Mouse (Mus musculus) thymus, adult 2 months (tissue): Measurements from ENCODE around the gene Swsap1. TPM values are rescaled to one million over a fixed set of nuclear protein-coding genes. Genes with fewer than 3 reads are reported as not detected.

Source experiments
- DNase-seq: peaks from one replicate; pipeline ENCODE4 v3.0.0; 2021
- H3K27ac ChIP-seq: fragments of 200-500 bp; 2 replicates; pipeline ENCODE4 v1.5.1; 2012; ENCODE audit warnings: low read length, control low read depth; ENCODE audit not compliant: control insufficient read depth, insufficient read depth
- H3K27me3 ChIP-seq: fragments of 200-500 bp; 2 replicates; pipeline ENCODE4 v1.6.1; 2012; ENCODE audit warnings: mild to moderate bottlenecking, low read length, moderate library complexity, mixed read lengths; ENCODE audit not compliant: control insufficient read depth, insufficient read depth
- H3K36me3 ChIP-seq: fragments of 200-500 bp; 2 replicates; pipeline ENCODE4 v1.6.1; 2012; ENCODE audit warnings: mild to moderate bottlenecking, low read length, moderate library complexity; ENCODE audit not compliant: control insufficient read depth, insufficient read depth
- H3K4me1 ChIP-seq: fragments of 200-500 bp; replicated peaks from 2 replicates; pipeline ENCODE4 v1.6.1; 2012; ENCODE audit warnings: low read length; ENCODE audit not compliant: control insufficient read depth, insufficient read depth
- H3K4me3 ChIP-seq: fragments of 200-500 bp; 2 replicates; pipeline ENCODE4 v1.5.1; 2012; ENCODE audit warnings: mild to moderate bottlenecking, low read length, control low read depth, moderate library complexity; ENCODE audit not compliant: control insufficient read depth, insufficient read depth
- CTCF ChIP-seq: fragments of 200-500 bp; IDR thresholded peaks from 2 replicates; pipeline ENCODE4 v1.5.1; 2012; ENCODE audit warnings: mild to moderate bottlenecking, control low read depth, low read length, moderate library complexity, borderline replicate concordance; ENCODE audit not compliant: control insufficient read depth, poor library complexity, insufficient read depth; ENCODE audit errors: extremely low read depth
- POLR2A ChIP-seq: fragments of 200-500 bp; IDR thresholded peaks from 2 replicates; pipeline ENCODE4 v1.6.1; 2012; ENCODE audit warnings: mild to moderate bottlenecking, low read length, control low read depth, moderate library complexity; ENCODE audit not compliant: control insufficient read depth, poor library complexity, insufficient read depth; ENCODE audit errors: extremely low read depth
- WGBS: fragments of 180-500 bp; shearing (Covaris S2); methylation state at CpG from one replicate; pipeline ENCODE4 v1.1.7; 2018; 5-methylcytosine and 5-hydroxymethylcytosine counted together
- polyA plus RNA-seq: library from polyadenylated mRNA; depleted of rRNA; stranded (reverse); fragments of >200 nt; gene quantifications from 2 replicates; pipeline ENCODE4 v1.2.3, GENCODE M21; 2012; rRNA removed

Swsap1 gene
- polyA plus RNA-seq, 1 experiment = 6.7 TPM

DNA sequence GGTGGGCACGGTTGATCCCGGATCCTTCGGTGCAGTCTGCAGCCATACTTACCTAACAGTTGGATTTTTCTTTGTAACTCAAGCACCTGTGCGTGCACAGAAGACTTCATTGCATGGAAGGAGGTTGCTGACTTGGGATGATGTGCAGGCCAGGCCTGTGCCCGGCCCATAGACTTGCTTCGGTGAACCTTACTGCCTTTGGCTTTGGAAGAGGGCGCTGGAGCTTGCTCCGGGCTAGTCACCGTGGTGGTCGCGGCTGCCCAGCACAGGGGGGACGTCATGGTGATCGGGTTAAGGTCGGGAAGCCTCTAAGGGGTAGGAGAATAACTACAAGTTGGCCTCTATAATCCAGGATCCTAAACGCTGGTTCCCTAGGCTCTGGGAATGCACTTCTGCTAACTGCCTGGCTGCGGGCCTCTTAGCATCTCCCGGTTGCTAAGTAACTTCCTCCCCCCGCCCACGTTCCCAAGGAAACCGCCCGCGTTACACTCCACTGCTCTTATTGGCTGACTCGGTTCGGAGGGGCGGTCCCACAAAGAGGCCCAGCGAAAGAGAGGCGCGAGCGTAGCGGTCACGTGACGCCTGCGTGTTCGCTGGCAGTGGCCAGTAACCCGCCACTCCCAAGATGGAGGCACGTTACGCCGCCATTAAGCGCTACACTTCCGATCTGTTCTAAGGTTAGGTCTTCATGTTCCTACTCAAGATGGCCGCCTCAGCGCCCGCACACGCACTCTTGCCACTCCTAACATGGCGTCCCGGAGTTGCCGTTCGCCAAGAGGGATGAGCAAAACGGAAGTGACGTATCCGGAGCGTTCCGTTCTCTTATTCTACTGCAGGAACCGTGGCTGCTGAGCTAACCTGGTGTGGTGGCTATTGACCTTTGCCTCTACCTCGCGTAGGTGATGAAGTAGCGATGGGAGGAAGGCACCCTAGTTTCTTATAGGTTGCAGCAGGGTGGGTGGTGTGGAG, 46.9 kb downstream of the Swsap1 start, which contains the start of the genes Ccdc151 and Prkcsh:
TSS of gene Ccdc151 (minus strand) at position 441 of the 969 bp plus-strand sequence.
TSS of gene Prkcsh (plus strand) at position 613 of the 969 bp plus-strand sequence.
- peak within 1 kb of the TSS; percentile 53 for H3K27ac ChIP-seq
- H3K36me3 ChIP-seq = peaks cover 13% of the 10 kb centered on the region; the same call in 1 of the 2 replicates
- peak; percentile 99 for DNase-seq
- peak within 1 kb of the TSS; percentile 62 for H3K4me3 ChIP-seq
- H3K27me3 ChIP-seq = no peaks in the 10 kb centered on the region
- 9% methylated on average over 57 of the region's 57 CpGs for WGBS
- H3K4me1 ChIP-seq = peaks cover 18% of the 10 kb centered on the region
- TF ChIP-seq CTCF (0 out of 2 replicates have a peak, but pooled peaks have one; percentile 28), POLR2A (no peak)

- TF ChIP-seq POLR2A (no peak), CTCF (no peak)
- DNase-seq = no peak
- Histone ChIP-seq H3K4me3 (peak overlapping the region; percentile 62), H3K36me3 (peaks cover 18% of the 10 kb centered on the region), H3K4me1 (peaks cover 18% of the 10 kb centered on the region), H3K27ac (peak overlapping the region; percentile 53), H3K27me3 (no peaks in the 10 kb centered on the region)
- WGBS = under 1% methylated on average over 18 of the region's 18 CpGs
These were observed 47.6 kb downstream of the Swsap1 start for GRCm38 (mm10) chr9:22003163-22003554.

- Histone ChIP-seq H3K4me3 (no peak overlapping the region), H3K36me3 (peaks cover 32% of the 10 kb centered on the region), H3K4me1 (peaks cover 18% of the 10 kb centered on the region), H3K27ac (no peak overlapping the region), H3K27me3 (no peaks in the 10 kb centered on the region)
- TF ChIP-seq CTCF (no peak), POLR2A (no peak)
- DNase-seq = no peak
- WGBS = 95% methylated on average over 12 of the region's 12 CpGs
These were observed 49.0 kb downstream of the Swsap1 start for GRCm38 (mm10) chr9:22004546-22004945.

Other genes with a start within 250 kb of the Swsap1 start
- 23.9 and 30.5 TPM in 2 replicates for gene Ldlr, start 232.3 kb upstream of the Swsap1 start, polyA plus RNA-seq
- gene Spc24, start 195.5 kb upstream of the Swsap1 start, polyA plus RNA-seq = 59.0 and 75.8 TPM in 2 replicates
- gene Kank2, start 157.0 kb upstream of the Swsap1 start, polyA plus RNA-seq = 9.1 and 12.6 TPM in 2 replicates
- gene Angptl8, start 120.2 kb upstream of the Swsap1 start, polyA plus RNA-seq = 4.7 and 6.5 TPM in 2 replicates
- 27.7 and 30.8 TPM in 2 replicates for gene Dock6, start 103.1 kb upstream of the Swsap1 start, polyA plus RNA-seq
- 34.9 and 40.3 TPM in 2 replicates for gene Rab3d, start 37.6 kb upstream of the Swsap1 start, polyA plus RNA-seq
- 1.3 and 1.9 TPM in 2 replicates for gene Ccdc159, start 28.3 kb upstream of the Swsap1 start, polyA plus RNA-seq
- gene Tmem205, start 28.2 kb upstream of the Swsap1 start, polyA plus RNA-seq = 40.0 and 47.7 TPM in 2 replicates
- 3.8 and 5.5 TPM in 2 replicates for gene Plppr2, start 18.7 kb upstream of the Swsap1 start, polyA plus RNA-seq
- 3.8 and 4.9 TPM in 2 replicates for gene Epor, start 7.8 kb downstream of the Swsap1 start, polyA plus RNA-seq
- gene Rgl3, start 33.7 kb downstream of the Swsap1 start, polyA plus RNA-seq = 7.8 and 9.5 TPM in 2 replicates
- 0.11 and 0.18 TPM in 2 replicates for gene Ccdc151, start 46.9 kb downstream of the Swsap1 start, polyA plus RNA-seq
- 109 and 119 TPM in 2 replicates for gene Prkcsh, start 47.1 kb downstream of the Swsap1 start, polyA plus RNA-seq
- gene Elavl3, start 96.3 kb downstream of the Swsap1 start, polyA plus RNA-seq = 0.35 and 0.43 TPM in 2 replicates
- gene Gm49318, start 115.5 kb downstream of the Swsap1 start, polyA plus RNA-seq = not detected in 2 replicates
- 52.0 and 52.6 TPM in 2 replicates for gene Zfp653, start 115.6 kb downstream of the Swsap1 start, polyA plus RNA-seq
- 58.1 and 62.2 TPM in 2 replicates for gene Ecsit, start 129.7 kb downstream of the Swsap1 start, polyA plus RNA-seq
- gene Cnn1, start 143.5 kb downstream of the Swsap1 start, polyA plus RNA-seq = 4.3 and 5.0 TPM in 2 replicates
- gene Elof1, start 161.4 kb downstream of the Swsap1 start, polyA plus RNA-seq = 187 and 205 TPM in 2 replicates
- gene Acp5, start 180.0 kb downstream of the Swsap1 start, polyA plus RNA-seq = 248 and 304 TPM in 2 replicates
- 64.7 and 83.0 TPM in 2 replicates for gene Pigyl, start 201.1 kb downstream of the Swsap1 start, polyA plus RNA-seq
- gene Zfp872, start 232.3 kb downstream of the Swsap1 start, polyA plus RNA-seq = 0.04 and 0.05 TPM in 2 replicates